Mouse (Mus musculus) right cerebral cortex, adult 2 months (tissue): Measurements from ENCODE around the gene Ipcef1.

Experiments
- DNase-seq, 2 experiments: peaks; one replicate each; pipeline ENCODE4 v3.0.0; 2021 to 2022; ENCODE audit warnings: low spot score in 2 of 2

Ipcef1 gene

DNA sequence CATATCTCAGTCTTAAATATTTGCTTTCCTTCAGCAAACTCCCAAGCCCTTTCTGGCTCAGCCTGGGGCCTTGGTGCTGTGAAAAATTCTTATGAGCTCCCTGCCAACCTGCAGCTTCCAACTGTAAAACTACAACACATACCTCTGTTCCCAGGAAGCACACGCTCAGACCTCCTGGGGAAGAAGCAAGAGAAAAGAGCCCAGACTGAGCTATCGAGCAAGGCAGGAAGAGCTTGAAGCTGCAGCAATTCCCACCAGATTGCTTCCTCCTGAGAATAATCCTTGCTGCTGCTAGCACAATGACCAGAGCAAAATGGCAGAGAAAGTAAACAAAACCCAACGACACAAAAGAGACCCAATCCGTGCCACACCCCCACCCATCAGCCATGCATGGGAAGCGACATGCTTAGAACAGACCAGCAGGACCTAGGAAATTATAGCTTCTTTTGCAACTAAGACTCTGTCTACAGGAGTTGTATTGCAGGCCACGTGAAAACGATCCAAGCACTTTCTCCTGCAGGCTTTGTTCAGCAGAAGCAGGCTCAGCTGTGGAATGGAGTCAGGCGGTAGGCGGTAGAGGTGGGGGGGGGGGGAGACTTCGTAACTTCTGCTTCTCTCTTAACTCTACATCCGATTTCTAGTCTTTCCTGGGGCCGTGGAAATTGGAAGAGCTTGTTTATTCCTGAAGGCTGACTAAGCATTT is at the start of gene Ipcef1:
Gene Ipcef1, minus strand, starts transcription at position 164 of the 703 bp plus-strand sequence.
- DNase-seq: no peak

DNA sequence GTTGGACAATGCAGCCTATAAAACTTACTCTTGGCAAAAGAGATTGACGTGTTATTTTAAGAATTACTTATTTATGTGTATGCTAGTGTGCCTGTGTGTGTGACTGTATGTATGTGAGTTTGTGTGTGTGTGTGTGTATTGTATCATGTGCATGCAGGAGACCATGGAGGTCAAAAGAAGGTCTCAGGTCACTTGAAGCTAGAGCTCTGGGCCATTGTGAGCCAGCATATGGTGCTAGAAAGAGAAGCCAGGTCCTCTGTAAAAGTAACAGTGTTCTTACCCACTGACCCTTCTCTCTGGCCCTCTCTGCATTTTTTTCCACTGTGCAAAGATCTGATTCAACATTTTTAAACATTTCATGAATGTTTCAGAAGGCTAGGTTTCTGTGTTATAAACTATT is 25.7 kb upstream of the Ipcef1 start:
- no peak for DNase-seq

DNA sequence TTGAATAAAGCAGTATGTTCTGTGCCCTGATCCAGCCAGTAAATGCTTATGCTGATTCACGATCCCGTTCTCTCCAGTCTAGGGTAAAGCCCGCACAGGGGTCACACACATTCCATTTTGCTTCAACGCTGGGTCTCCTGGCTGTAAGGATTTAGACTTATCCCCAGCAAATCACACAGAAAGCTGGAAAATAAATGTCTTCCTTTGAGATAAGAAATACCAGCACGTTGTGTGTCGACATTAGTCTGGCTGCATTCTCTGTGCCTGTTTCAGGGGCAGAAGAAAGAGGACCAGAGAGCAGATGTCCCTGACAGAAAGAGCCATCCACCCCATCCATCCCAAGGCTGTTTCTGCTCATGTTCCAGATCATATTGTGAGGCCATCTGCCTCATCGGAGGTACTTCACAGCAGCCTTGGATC is 25.1 kb upstream of the Ipcef1 start:
- DNase-seq: no peak

GRCm38 (mm10) chr10:7076662-7077211 is 24.5 kb upstream of the Ipcef1 start:
- no peak for DNase-seq

DNA sequence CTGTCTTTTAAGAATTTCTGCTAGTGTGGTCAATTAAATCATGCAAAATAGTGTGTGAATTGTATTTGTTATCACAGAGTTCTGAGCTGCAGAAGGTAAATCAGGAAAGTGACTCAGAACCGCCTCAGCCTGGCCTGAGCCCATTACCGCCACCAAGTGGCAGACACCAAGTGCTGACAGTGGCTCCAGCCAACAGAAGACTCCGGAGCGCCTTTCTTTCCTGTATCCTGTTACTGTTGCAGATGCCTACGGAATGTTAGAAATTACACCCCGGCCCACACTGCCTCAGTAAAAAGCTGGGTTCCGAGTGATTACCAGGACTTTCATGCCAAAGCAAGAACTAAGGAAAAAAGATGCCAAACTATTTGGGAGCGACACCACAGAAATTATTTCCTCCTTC is 23.9 kb upstream of the Ipcef1 start:
- peak; percentile 85 to 87 for DNase-seq

DNA sequence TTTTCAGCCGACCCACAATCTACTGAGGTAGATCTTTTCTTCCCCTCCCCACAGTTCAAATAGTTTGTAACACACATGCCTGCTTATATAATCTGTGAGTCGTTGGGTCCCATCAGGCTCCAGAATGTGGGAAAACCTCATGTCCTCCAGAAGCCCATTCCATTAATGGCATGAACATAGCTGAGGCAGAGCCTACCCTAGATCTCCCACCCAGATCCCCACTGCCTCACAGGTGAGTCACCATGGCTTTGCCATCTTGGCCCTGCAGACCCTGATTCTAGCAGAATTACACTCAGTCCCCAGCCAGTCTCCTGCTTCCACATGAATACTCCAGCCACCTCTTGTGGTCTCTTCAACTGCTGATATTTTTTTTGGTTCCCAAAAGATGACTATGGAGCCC is 23.4 kb upstream of the Ipcef1 start:
- no peak for DNase-seq

DNA sequence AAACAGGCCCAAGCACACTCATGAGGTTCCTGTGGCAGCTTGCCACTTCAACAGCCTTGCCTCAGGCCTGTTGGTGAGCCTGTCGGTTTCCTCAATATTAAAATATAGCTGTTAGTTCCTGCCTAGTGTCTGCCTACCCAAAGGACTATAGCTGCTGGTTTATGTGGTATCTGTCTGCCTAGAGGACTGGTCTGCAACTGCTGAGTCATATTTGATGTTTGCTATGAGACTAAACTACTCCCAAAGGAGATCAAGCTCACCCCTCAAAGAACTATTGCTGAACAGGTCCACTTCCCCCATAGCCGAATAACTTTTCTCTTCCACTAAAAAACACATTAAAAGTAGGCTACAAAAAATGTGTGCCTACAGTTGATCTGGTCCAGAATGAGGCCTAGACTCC is 22.0 kb upstream of the Ipcef1 start:
- no peak for DNase-seq

GRCm38 (mm10) chr10:7070924-7071323 is 18.6 kb upstream of the Ipcef1 start:
- no peak for DNase-seq

DNA sequence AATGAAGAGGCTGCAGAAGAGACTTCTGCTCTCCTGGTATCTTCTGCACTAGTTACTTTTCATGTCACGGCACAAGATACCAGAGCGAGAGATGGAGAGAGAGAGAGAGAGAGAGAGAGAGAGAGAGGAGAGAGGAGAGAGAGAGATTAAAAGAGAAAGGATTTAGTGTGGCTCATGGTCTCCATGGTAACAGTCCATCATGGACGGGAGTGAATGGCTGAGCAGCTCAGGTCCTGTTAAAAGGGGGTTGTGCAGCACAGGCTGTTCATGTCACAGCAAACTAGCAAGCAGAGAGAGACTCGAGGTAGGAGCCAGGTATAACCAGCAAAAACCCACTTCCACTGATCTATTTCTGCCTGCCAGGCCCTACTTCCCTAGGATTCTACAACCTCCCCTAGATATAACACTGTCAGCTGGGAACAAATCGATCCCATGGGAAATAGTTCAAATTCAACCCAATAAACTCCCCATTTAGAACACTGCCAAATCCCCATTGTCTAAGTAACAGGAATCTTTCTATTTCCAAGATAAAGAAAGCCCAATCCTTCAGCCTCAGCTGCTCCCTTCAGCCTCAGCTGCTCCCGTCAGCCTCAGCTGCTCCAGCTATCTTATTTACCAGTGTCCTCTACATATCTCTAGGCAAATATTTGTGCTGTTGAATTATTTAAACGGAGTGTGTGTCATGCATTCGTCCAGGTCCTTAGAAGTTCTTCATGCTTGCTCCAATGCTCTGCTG is 18.0 kb upstream of the Ipcef1 start:
- no peak for DNase-seq

DNA sequence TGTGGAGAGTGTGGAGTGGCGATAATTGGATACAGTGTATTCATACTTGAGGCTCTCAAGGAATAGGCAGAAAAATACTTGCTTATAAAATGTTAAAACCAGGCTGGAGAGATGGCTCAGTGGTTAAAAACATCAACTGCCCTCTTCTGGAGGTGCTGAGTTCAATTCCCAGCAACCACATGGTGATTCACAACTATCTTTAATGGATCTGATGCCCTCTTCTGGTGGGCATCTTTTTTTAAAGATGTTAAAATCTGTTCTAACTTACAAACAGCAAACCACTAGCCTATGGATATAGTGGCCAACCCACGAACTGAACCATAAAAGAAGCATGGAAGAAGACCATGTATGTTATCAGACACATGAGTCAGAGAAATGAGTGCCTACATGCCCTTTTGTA is 16.8 kb upstream of the Ipcef1 start:
- no peak for DNase-seq

GRCm38 (mm10) chr10:7068608-7069007 is 16.3 kb upstream of the Ipcef1 start:
- DNase-seq: no peak

GRCm38 (mm10) chr10:7063752-7064457 is 11.6 kb upstream of the Ipcef1 start:
- DNase-seq: no peak

GRCm38 (mm10) chr10:7062993-7063392 is 10.7 kb upstream of the Ipcef1 start:
- DNase-seq: no peak

- no peak for DNase-seq
Measured at GRCm38 (mm10) chr10:7060326-7060725, 8.0 kb upstream of the Ipcef1 start.

DNA sequence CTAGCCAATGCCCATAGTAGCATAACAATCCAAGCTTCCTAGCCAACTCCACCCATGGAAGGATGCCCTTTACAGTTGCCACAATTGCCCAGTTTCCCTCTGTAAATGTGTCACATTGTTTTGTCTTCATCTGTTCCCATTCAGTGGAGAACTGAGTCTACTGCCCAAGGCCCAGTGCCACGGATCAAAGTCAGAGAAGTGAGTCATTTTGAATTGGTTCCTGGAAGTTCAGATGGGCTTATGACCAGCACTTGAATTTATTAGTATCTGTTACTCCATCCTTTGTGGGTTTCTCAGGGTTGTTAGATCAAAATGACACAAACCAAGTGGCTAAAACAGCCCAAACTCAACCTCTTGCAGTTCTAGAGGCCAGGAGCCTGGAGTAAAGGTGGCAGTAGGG is 5.3 kb upstream of the Ipcef1 start:
- DNase-seq: no peak

DNA sequence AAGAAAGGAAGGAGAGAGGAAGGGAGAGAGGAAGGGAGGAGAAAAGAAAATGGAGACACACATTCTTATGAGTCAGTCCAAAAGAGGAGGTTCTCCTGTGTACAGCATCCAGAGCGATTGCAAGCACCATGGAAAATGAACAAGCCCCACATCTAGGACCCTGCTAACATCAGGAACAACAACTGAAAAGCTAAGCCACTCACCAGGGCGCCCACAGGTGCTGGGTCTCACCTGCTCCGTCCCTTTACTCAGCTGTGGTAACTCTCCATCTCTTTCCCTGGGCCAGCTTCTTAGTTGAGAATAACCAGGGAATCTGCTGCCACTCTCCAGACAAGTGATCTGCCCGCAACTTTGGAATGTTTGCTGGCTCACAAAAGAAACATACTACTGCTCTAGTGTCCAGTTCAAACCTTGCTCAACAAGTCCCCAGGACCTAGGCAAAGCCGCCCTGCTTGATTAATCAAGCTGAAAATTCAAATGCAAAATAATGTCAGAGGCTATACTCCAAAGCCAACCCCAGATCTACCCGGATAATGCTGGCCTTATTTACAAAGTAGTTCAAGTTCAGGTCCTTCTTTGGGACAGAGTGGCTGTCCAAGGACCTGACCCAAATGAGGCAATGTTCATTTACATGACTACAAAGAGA is 2.4 kb upstream of the Ipcef1 start:
- DNase-seq: no peak

GRCm38 (mm10) chr10:7049901-7050300 is 2.4 kb downstream of the Ipcef1 start:
- no peak for DNase-seq

DNA sequence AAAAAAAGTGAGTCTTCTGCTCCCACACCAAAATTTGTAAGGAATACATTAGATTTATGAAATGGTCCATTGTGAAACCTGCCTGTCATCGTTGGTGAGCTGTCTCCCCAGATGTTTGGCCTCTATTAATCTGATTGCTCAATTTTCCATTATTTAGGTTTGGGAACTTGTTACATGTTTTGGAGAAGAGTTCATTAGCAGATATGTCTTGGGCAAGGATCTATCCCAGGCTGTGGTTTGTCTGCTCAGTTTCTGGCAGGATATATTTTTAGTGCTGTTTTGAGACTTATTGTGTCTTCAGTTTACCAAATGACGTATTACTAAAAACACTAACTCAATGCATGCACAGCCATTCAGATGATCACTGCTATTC is 4.4 kb downstream of the Ipcef1 start:
- DNase-seq: no peak

- DNase-seq: no peak
Measured at GRCm38 (mm10) chr10:7047288-7047918, 4.9 kb downstream of the Ipcef1 start.

- no peak for DNase-seq
Measured at GRCm38 (mm10) chr10:7043896-7044295, 8.4 kb downstream of the Ipcef1 start.

DNA sequence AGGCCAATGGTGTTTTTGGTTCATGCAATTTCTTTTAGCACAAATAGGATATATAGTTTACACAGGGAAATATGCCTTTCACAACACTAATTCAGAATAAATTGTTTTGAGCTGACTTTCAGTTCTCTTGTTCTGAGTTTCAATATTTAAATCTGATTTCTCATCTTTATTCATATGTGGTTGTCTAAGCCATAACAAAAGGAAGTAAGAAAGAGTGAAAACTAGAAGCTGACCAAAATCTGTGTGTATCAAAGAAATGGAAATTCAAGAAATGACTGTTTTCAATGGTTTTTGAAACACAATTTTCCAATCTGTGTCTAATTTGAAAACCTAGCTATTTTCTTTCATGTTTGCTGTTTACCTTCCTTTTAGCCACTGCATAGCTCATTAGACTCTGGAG is 11.2 kb downstream of the Ipcef1 start:
- DNase-seq: no peak

DNA sequence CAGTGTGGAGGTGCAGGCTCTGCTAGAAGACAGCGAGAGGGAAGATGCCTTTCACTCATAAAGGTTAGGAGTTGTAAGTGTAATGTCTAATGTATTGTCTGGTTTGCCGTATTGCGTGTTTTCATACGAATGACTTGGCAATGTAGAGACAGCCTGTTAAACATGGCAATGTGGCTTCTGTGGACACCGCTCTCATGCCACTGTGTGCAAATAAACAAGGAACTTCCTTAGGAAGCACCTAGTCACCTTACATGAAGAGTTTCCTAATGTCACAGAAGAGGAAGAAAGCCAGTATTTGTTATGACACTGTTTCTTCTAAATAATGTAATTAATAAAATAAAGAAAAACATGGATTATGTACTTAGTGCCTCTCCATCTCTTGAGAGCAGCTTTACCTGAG is 15.1 kb downstream of the Ipcef1 start:
- no peak for DNase-seq
